Mouse (Mus musculus) ES-E14 (cell line): ENCODE data around the gene Ccdc151.
A peak's percentile ranks its signal among the peaks of the same experiment; 100 is the strongest.

Experiments used
- CHD2 ChIP-seq: IDR thresholded peaks from 2 replicates; pipeline ENCODE4 v1.6.1; 2014; ENCODE audit warnings: mild to moderate bottlenecking, low read depth, low read length, inconsistent platforms
- MAFK ChIP-seq: IDR thresholded peaks from 2 replicates; pipeline ENCODE4 v1.6.1; 2014; ENCODE audit warnings: mild to moderate bottlenecking, low read depth, low read length, inconsistent platforms; ENCODE audit not compliant: insufficient read depth
- ZC3H11A ChIP-seq: IDR thresholded peaks from 2 replicates; pipeline ENCODE4 v1.6.1; 2012; ENCODE audit warnings: low read depth, mild to moderate bottlenecking, inconsistent platforms, low read length, borderline replicate concordance

GRCm38 (mm10) chr9:21977972-21978371, 24.5 kb downstream of the Ccdc151 start:
- TF ChIP-seq ZC3H11A (peak; percentile 67; the same call in 1 of the 2 replicates), MAFK (no peak), CHD2 (no peak)
